Mouse (Mus musculus) olfactory bulb, adult 2 months (tissue): ENCODE data around the gene Ctnna3.

Experiments used
- CTCF ChIP-seq: fragments of 200-500 bp; IDR thresholded peaks from 2 replicates; pipeline ENCODE4 v1.5.1; 2012; ENCODE audit warnings: low read depth, mild to moderate bottlenecking, low read length, moderate library complexity; ENCODE audit not compliant: insufficient read depth
- POLR2A ChIP-seq: fragments of 200-500 bp; IDR thresholded peaks from 2 replicates; pipeline ENCODE4 v1.6.1; 2012; ENCODE audit warnings: mild to moderate bottlenecking, low read depth, low read length, moderate library complexity; ENCODE audit not compliant: insufficient read depth

GRCm38 (mm10) chr10:64020347-64020746 lies 590.4 kb downstream of the Ctnna3 start:
- TF ChIP-seq POLR2A (no peak), CTCF (no peak)
